Comparison of ENCODE assay signal across 8 mouse cellular contexts in genomic region chr14:118713869-118714268, GRCm38 (mm10). TPM values are rescaled to one million over a fixed set of nuclear protein-coding genes. Genes with fewer than 3 reads are reported as not detected.
DNase-seq lines count a peak whose midpoint lies in the region; ATAC-seq and TF ChIP-seq lines count a peak whose summit lies in the region.

No protein-coding gene starts in this region.

- no peak overlapping the region for H3K27ac ChIP-seq in heart, embryonic 11.5 days (ENCODE audit: low read depth, low read length)
- peak overlapping the region; percentile 96 for H3K27ac ChIP-seq in ES-E14 (ENCODE audit: insufficient read depth, low read depth, low read length, poor library complexity, severe bottlenecking)
- H3K27ac ChIP-seq in hindbrain, embryonic 11.5 days (ENCODE audit: low read depth, low read length), result no peak overlapping the region
- peak overlapping the region; percentile 68; the same call in 1 of the 2 replicates for H3K27ac ChIP-seq in midbrain, embryonic 10.5 days (replicated peaks)

- no peaks in the 10 kb centered on the region for H3K9me3 ChIP-seq in heart, embryonic 11.5 days (replicated peaks; ENCODE audit: control insufficient read depth, low read length)
- H3K9me3 ChIP-seq in ES-E14 (ENCODE audit: control insufficient read depth, insufficient read depth, low read depth, low read length), result no peaks in the 10 kb centered on the region
- no peaks in the 10 kb centered on the region for H3K9me3 ChIP-seq in hindbrain, embryonic 11.5 days (ENCODE audit: control insufficient read depth, low read length)
- no peaks in the 10 kb centered on the region for H3K9me3 ChIP-seq in midbrain, embryonic 10.5 days (replicated peaks)

- no peak for ATAC-seq in heart, embryonic 11.5 days (replicated peaks; ENCODE audit: insufficient number of reproducible peaks, low FRiP score, low TSS enrichment)
- no peak for ATAC-seq in hindbrain, embryonic 11.5 days (ENCODE audit: low FRiP score)

- H3K4me3 ChIP-seq in heart, embryonic 11.5 days (ENCODE audit: low read depth, low read length), result peak overlapping the region; percentile 37
- H3K4me3 ChIP-seq in ES-E14 (ENCODE audit: insufficient read depth in 1 of 2, low read depth in 1 of 2, low read length in 2 of 2, poor library complexity in 1 of 2, severe bottlenecking in 1 of 2), result peak overlapping the region; percentile 39 to 50
- H3K4me3 ChIP-seq in hindbrain, embryonic 11.5 days (ENCODE audit: low read depth, low read length), result peak overlapping the region; percentile 27
- peak overlapping the region; percentile 53 for H3K4me3 ChIP-seq in midbrain, embryonic 10.5 days

- 11% methylated on average over 8 of the region's 8 CpGs for WGBS in heart, embryonic 11.5 days (ENCODE audit: insufficient replicate concordance)
- 7% methylated on average over 8 of the region's 8 CpGs for WGBS in hindbrain, embryonic 11.5 days
- 12% methylated on average over 8 of the region's 8 CpGs for WGBS in midbrain, embryonic 10.5 days

- in situ Hi-C loops in ES-E14 (cut with MboI; ENCODE audit: low sequenced_read_pairs in 2 of 2, unreplicated experiment in 2 of 2), result no loop called here

- H3K4me1 ChIP-seq in heart, embryonic 11.5 days (ENCODE audit: control insufficient read depth, insufficient read depth, low read length), result no peaks in the 10 kb centered on the region
- peaks cover 9 to 22% of the 10 kb centered on the region in 2 experiments for H3K4me1 ChIP-seq in ES-E14 (ENCODE audit: control insufficient read depth in 2 of 2, insufficient read depth in 2 of 2, low read length in 2 of 2, poor library complexity in 1 of 2)
- H3K4me1 ChIP-seq in hindbrain, embryonic 11.5 days (replicated peaks; ENCODE audit: control insufficient read depth, insufficient read depth, low read length), result no peaks in the 10 kb centered on the region; the same call in 1 of the 2 replicates
- peaks cover 25% of the 10 kb centered on the region for H3K4me1 ChIP-seq in midbrain, embryonic 10.5 days

- H3K4me2 ChIP-seq in heart, embryonic 11.5 days, result peak overlapping the region; percentile 73
- peak overlapping the region; percentile 58 for H3K4me2 ChIP-seq in hindbrain, embryonic 11.5 days (replicated peaks; ENCODE audit: low read depth, low read length)

- no peak for DNase-seq in heart, adult 9 months (ENCODE audit: low spot score in 2 of 2)
- no peak for DNase-seq in ES-E14 (ENCODE audit: low read depth, low spot score)
- DNase-seq in hindbrain, embryonic 11.5 days (ENCODE audit: low spot score), result peak; percentile 18
- DNase-seq in midbrain, embryonic 10.5 days (ENCODE audit: low spot score), result no peak
- no peak for DNase-seq in urinary bladder, adult 2 months (ENCODE audit: low spot score)
- no peak for DNase-seq in ovary, postnatal 14 days (ENCODE audit: low spot score)
- DNase-seq in left cerebral cortex, postnatal 4 days, result no peak

- no peaks in the 10 kb centered on the region for H3K36me3 ChIP-seq in heart, embryonic 11.5 days (ENCODE audit: control insufficient read depth, insufficient read depth, low read length)
- H3K36me3 ChIP-seq in ES-E14 (ENCODE audit: control insufficient read depth, insufficient read depth, low read length, poor library complexity, severe bottlenecking), result no peaks in the 10 kb centered on the region
- no peaks in the 10 kb centered on the region for H3K36me3 ChIP-seq in hindbrain, embryonic 11.5 days (ENCODE audit: control insufficient read depth, insufficient read depth, low read length)
- H3K36me3 ChIP-seq in midbrain, embryonic 10.5 days, result no peaks in the 10 kb centered on the region

- intact Hi-C loops in left cerebral cortex, postnatal 4 days (cut with DNase I), result no loop called here

- 0 out of 2 replicates have a peak, but pooled peaks cover 2% of the 10 kb centered on the region for H3K27me3 ChIP-seq in heart, embryonic 11.5 days (ENCODE audit: control insufficient read depth, insufficient read depth, low read length)
- H3K27me3 ChIP-seq in hindbrain, embryonic 11.5 days (ENCODE audit: control insufficient read depth, insufficient read depth, low read length), result no peaks in the 10 kb centered on the region
- peaks cover 94% of the 10 kb centered on the region for H3K27me3 ChIP-seq in midbrain, embryonic 10.5 days (ENCODE audit: low read depth, poor library complexity, severe bottlenecking)

- H3K9ac ChIP-seq in heart, embryonic 11.5 days (ENCODE audit: low read depth, low read length), result peak overlapping the region; percentile 54; the same call in 1 of the 2 replicates
- peak overlapping the region; percentile 52; the same call in 1 of the 2 replicates for H3K9ac ChIP-seq in ES-E14 (ENCODE audit: insufficient read depth, low read depth, low read length, poor library complexity, severe bottlenecking)
- no peak overlapping the region for H3K9ac ChIP-seq in hindbrain, embryonic 11.5 days (ENCODE audit: low read depth, low read length)

TF ChIP-seq in ES-E14, 5 proteins besides CTCF, POLR2A, EP300 and RAD21:
- no peak for TF ChIP-seq ZC3H11A (IDR thresholded peaks at IDR 0.05; ENCODE audit: borderline replicate concordance, low read depth, low read length)
- no peak for TF ChIP-seq MAFK (IDR thresholded peaks at IDR 0.05; ENCODE audit: insufficient read depth, low read depth, low read length)
- TF ChIP-seq ZNF384 (IDR thresholded peaks at IDR 0.05; ENCODE audit: low read depth, low read length), result 0 out of 2 replicates have a peak, but pooled peaks have one; percentile 17
TF ChIP-seq in ES-E14: peak in this region for 1.

RNA-seq across cellular contexts. Expression of gene Abcc4, which starts 7.8 kb away (rescaled TPM):
- polyA plus RNA-seq in heart, embryonic 11.5 days (2014; fragmentation: Nextera tagmentation; extraction: Ambion mirVana), result 1.6 and 1.7 TPM in 2 replicates
- total RNA-seq in ES-E14 (2012; rRNA removed), result 36.5 and 110 TPM in 2 replicates
- 3.2 and 3.9 TPM in 2 replicates for polyA plus RNA-seq in hindbrain, embryonic 11.5 days (2014; fragmentation: Nextera tagmentation; extraction: Ambion mirVana)
- 4.7 and 4.8 TPM in 2 replicates for polyA plus RNA-seq in midbrain, embryonic 10.5 days (2016; fragmentation: Nextera tagmentation; extraction: Ambion mirVana)
- 25.8 and 34.0 TPM in 2 replicates for polyA plus RNA-seq in urinary bladder, adult 2 months (2012; rRNA removed)
- 1 to 10 TPM; 4.3 to 4.6 TPM for total RNA-seq in left cerebral cortex, postnatal 4 days (2021)

Comparison
In these comparisons a context has a peak if more than half of its experiments do, and no peak if none do; other contexts are left out.
1. H3K27ac ChIP-seq: peak in ES-E14 (single experiment) and midbrain, embryonic 10.5 days (single experiment); none in heart, embryonic 11.5 days (single experiment) and hindbrain, embryonic 11.5 days (single experiment).
2. Peak in every context shown above with its lines, with median percentiles within 50 percentile points of each other: H3K4me3 ChIP-seq.